Mouse (Mus musculus) brown adipose tissue, adult 24 weeks (tissue): ENCODE data around the gene Lgals4. TPM values are rescaled to one million over a fixed set of nuclear protein-coding genes. Genes with fewer than 3 reads are reported as not detected.

ENCODE experiments used
- H3K27ac ChIP-seq: fragments of 200-500 bp; replicated peaks from 2 replicates; pipeline ENCODE4 v1.5.1; 2012; ENCODE audit warnings: low read depth, mild to moderate bottlenecking, low read length
- H3K4me1 ChIP-seq: fragments of 200-500 bp; 2 replicates; pipeline ENCODE4 v1.6.1; 2012; ENCODE audit warnings: low read length, mixed read lengths; ENCODE audit not compliant: control insufficient read depth, insufficient read depth, insufficient read length
- H3K4me3 ChIP-seq: fragments of 200-500 bp; 2 replicates; pipeline ENCODE4 v1.5.1; 2012; ENCODE audit warnings: low read depth, mild to moderate bottlenecking, low read length, moderate library complexity; ENCODE audit not compliant: insufficient read depth
- polyA plus RNA-seq: library from polyadenylated mRNA; stranded (reverse); fragments of >200 nt; gene quantifications from 2 replicates; pipeline ENCODE4 v1.2.4, GENCODE M21; 2012; ENCODE audit not compliant: missing spikeins, insufficient read depth, insufficient read length

Lgals4 gene
- polyA plus RNA-seq, 1 experiment = 14.6 TPM

DNA sequence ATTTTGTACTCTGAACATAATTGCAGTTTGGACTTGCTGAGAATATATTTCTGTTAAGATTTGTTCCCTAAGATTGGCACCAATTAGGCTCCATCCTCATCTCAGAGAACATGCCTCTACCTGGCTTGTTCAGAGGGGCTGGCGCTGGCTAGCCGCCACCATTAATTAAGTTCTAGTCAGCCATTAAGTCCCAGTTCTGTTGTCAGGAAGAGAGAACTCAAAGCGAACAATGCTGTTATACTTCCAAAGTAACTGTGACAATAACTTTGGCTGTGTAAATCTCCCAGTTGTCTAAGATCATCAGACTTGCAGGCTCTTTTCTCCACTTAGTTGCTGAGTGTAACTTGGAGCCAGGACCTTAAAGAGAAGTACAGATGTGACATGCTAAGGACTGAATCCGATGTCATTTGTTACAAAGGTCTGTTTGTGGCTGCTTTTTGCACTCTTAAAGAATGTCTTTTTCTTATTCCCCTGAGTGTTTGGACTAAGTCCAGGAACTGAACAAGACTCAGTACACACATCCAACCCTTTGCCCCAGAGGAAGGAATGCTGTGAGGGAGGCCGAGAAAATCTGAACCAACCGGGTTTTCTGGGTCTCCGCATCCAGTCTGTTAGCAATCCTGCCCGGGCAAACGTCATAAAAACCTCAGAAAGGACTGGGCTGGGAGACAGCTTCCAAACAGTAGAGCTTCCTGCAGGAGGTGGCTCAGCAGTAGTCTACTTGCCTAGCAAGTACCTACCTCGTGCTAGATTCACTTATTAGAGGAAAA is 31.6 kb upstream of the Lgals4 start:
- Histone ChIP-seq H3K27ac (peak overlapping the region; percentile 98), H3K4me3 (peak overlapping the region; percentile 13; the same call in 1 of the 2 replicates), H3K4me1 (peaks cover 15% of the 10 kb centered on the region)

DNA sequence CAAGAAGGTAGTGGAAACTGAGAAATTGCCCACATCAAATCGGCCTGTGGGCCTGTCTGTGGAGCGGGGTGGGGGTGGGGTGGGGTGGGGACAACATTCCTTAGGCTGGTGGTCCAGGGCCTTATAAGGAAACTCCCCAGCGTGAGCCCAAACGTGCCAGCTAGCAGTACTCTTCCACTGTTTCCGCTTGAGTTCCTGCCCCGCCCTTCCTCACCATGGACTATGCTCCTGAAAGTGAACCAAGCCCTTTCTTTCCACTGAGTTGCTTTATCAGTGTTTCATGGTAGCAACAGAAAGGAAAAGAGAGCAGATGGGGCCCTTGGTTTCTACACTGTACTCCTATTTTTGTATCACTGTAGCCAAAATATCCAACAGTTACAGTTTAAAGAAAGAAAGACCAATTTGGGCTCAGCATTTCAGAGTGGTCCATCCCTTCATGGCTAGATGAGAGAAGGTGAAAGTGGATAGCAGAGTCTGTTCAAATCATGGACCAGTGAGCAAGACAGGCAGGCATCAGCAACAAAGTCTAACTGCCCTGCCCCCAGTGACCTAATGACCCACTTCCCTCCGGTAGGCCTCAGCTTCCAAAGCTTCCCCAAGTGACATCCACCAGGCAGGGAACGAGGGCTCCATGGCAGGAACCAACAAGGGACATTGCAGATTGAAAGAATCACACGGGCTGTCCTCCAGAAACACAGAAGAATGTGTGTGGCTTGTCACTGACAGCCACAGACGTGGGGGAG is 30.6 kb upstream of the Lgals4 start:
- no peak overlapping the region for H3K4me3 ChIP-seq

GRCm38 (mm10) chr7:28803756-28804155 is 29.9 kb upstream of the Lgals4 start:
- no peak overlapping the region for H3K4me3 ChIP-seq
- peaks cover 18% of the 10 kb centered on the region for H3K4me1 ChIP-seq
- H3K27ac ChIP-seq = peak overlapping the region; percentile 93

More for the DNA sequence above, 30.6 kb upstream of the Lgals4 start:
- Histone ChIP-seq H3K4me1 (peaks cover 15% of the 10 kb centered on the region), H3K27ac (peak overlapping the region; percentile 98)

DNA sequence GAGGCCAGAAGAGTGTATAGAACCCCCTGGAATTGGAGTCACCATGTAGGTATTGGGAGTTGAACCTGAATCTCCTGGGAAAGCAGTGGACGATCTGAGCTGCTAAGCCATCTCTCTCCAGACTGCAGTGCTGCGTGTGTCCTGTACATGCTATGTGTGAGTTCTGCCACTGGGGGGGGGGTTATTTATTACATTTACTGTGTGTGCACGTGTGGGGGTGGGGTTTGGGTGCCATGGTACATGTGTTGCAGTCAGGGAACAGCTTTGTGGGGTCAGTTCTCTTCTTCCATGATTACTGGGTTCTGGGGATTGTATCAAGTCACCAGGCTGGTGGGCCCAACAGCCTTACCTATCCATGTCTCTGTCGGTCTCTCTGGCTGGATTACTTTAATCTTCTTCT is 26.8 kb upstream of the Lgals4 start:
- Histone ChIP-seq H3K4me1 (peaks cover 11% of the 10 kb centered on the region), H3K27ac (0 out of 2 replicates have a peak overlapping the region, but pooled peaks have one; percentile 14), H3K4me3 (no peak overlapping the region)

DNA sequence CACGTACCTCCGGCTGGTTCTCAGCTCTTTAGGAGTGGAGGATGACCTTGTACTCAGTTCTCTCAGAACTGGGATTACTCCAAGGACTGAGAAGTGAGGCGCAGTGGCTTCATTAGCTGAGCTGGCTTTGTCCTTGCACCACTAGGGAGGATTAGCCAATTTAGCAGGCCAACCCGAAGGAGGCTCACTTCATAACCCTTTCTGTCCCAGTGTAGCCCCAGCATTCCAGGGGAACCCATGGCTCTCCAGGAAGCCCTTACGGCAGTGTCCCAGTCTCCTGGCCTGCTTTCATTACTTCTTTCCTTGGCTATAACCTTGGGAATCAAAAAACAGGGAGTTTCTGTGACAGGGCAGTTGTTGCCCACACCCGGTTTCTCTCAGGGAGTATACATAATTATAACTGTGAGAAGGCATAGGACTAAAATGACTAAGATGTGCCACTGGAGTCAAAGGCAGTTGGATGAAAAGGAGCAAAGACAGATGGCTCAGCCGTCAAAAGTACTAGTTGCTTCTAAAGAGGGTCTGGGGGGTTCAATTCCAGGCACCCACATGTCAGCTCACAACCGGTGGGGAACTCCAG is 25.9 kb upstream of the Lgals4 start:
- H3K4me3 ChIP-seq = peak overlapping the region; percentile 69
- peaks cover 17% of the 10 kb centered on the region for H3K4me1 ChIP-seq
- peak overlapping the region; percentile 99 for H3K27ac ChIP-seq

DNA sequence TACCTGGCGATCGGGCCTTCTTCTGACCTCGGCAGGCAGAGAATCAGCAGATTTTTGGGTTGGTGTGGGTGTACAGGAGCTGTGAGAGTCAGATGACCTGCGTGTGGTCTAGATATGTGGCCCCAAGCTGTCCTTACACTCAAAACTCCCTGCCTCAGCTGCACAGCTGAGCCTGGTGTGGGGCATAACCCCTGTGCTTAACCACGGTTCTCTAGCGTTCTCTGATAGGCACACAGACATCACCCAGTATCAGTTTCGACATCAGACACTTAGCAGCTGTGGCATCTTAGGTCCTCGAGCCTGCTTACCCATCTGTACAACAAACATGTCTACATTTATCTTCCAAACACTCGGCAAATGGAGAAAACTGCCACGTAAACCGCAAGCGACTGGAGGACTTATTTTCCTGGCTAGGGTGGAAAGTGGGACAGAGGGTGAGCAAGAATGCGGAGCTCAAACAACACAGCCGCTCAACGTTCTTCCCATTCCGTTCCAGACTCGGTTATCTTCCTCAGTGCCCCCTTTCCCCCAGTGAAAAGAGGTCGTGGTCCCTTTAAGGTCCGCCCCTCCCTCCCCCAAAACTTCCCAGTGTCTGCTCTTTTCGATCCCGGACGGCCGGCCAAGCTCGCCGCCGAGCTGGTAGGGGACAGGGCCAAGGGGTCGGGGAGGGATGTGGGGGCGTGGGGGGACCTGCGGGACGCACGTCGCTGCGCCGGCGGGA is 25.3 kb upstream of the Lgals4 start, which contains the start of gene Hnrnpl:
TSS of gene Hnrnpl (plus strand) at position 321 of the 721 bp plus-strand sequence.
- Histone ChIP-seq H3K4me3 (peak within 1 kb of the TSS; percentile 71), H3K4me1 (peaks cover 16% of the 10 kb centered on the region), H3K27ac (peak within 1 kb of the TSS; percentile 99)

DNA sequence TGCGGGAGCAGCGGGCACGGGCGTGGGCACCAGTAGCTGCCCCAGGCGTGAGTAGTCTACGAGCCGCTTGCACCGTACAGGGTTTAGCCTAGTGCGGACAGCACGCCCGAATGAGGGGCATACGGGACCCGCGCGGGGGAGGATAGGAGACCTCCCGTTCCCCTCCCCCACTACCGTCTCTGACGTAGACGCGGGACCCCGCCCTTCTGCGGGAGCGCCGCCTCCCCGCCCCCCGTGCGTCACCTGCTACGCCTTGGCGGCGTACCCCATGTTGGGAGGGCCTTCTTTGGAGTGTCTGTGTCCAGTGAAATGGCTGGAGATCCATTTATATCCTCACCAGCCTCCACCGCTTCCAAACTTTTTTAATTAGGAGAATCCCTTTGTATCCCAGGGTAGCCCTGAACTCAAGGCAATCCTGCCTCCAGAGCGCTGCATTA is 24.7 kb upstream of the Lgals4 start:
- H3K27ac ChIP-seq = peak overlapping the region; percentile 97
- H3K4me1 ChIP-seq = peaks cover 18% of the 10 kb centered on the region
- H3K4me3 ChIP-seq = peak overlapping the region; percentile 71

DNA sequence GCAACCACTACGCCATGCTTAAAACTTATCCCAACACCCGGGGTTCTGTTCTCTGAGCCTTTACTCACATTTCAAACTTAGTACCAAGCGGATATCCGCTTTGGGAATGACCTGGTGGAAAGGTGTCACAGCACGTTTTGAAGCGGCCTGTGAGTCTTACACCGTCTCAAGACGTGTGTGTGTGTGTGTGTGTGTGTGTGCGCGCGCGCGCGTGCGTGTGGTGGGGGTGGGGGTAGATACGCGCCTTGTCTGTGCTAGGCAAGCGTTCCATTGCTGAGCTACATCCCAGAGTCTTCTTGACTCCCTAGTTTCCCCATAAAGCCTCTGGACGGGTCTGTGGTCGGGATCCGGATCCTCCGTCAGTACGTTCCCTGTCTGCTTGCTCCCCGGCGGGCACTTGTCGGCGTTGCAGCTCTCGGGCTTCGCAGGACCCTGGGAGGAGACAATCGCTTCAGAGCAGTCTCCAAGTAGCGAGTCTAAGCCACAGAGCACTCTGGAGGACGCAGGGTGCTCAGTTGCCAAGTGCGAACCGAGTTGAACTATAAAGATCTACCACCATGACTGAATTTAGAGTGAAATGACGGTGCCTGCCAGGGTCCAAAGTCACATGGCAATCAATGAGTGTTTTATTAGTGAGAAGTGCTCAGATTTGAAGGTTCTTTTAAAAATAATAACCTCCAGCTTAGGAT is 24.1 kb upstream of the Lgals4 start:
- H3K27ac ChIP-seq = peak overlapping the region; percentile 97
- H3K4me3 ChIP-seq = peak overlapping the region; percentile 71
- H3K4me1 ChIP-seq = peaks cover 18% of the 10 kb centered on the region

- Histone ChIP-seq H3K4me1 (peaks cover 20% of the 10 kb centered on the region), H3K4me3 (peak overlapping the region; percentile 75), H3K27ac (peak overlapping the region; percentile 97)
Measured at GRCm38 (mm10) chr7:28810107-28811066, 23.3 kb upstream of the Lgals4 start.

- Histone ChIP-seq H3K27ac (peak overlapping the region; percentile 92), H3K4me3 (peak overlapping the region; percentile 75), H3K4me1 (peaks cover 22% of the 10 kb centered on the region)
Measured at GRCm38 (mm10) chr7:28811228-28811627, 22.4 kb upstream of the Lgals4 start.

DNA sequence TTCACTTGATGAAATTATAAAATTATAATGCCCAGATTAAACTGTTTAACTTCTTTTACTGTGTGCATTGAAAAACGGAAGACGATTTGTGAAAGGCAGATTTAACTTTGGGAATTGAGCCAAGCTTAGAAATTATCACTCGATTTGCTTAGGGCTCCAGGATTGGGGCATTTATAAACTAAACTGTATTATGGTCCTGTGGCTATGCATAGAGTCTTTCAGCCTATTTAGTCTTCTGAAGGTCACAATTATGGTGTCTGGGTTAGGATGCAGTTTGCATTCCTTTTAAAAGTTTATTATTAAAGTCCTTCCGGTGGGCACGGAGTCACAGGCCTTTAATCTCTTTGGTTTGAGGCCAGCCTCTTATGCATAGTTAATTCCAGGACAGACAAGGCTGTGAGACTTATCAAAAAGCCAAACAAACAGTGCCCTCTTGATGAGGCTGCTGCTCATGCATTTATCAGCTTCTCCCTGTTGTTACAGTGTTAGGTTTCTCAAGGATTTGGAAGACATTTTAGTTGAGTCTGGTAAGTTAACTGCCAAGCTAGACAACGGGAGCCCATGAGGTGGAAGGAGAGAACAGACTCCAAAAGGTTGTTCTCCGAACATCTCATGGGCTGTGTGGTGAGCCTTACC is 21.9 kb upstream of the Lgals4 start:
- Histone ChIP-seq H3K4me3 (peak overlapping the region; percentile 75), H3K27ac (peak overlapping the region; percentile 92), H3K4me1 (peaks cover 22% of the 10 kb centered on the region)

DNA sequence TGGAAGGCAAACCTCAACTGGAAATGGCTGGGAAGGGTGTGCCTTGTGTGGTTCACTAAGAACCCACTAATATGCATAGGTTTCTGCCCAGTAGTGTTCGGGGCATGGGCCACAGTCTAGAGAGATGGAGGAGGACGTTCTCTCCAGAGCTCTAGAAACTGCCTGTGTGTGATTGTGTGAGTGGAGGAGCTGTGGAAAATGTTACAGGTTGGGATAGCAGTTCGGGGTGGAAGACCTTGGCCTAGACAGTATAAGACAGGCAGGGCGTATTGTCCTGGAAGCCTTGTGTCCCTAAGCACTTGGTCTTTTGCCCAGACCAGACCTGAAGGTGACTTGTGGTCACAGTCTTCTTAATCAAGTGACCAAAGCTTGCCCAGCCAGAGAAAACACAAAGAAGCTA is 21.2 kb upstream of the Lgals4 start:
- Histone ChIP-seq H3K27ac (peak overlapping the region; percentile 92), H3K4me3 (peak overlapping the region; percentile 75), H3K4me1 (peaks cover 24% of the 10 kb centered on the region)

- Histone ChIP-seq H3K27ac (peak overlapping the region; percentile 92), H3K4me3 (peak overlapping the region; percentile 75), H3K4me1 (peaks cover 24% of the 10 kb centered on the region)
Measured at GRCm38 (mm10) chr7:28812949-28813348, 20.7 kb upstream of the Lgals4 start.
